Mouse (Mus musculus): ENCODE data around the gene Olfr96.

GRCm38 (mm10) chr17:37193032-37193431 lies 26.9 kb upstream of the Olfr96 start:
- TF ChIP-seq CTCF (IDR thresholded peaks at IDR 0.05; ENCODE audit: low read depth) (no peak), EP300 (optimal IDR thresholded peaks at IDR 0.05) (no peak)
